Comparison of ENCODE assay signal across 8 mouse cellular contexts in genomic region chr19:42163764-42164163, GRCm38 (mm10). TPM values are rescaled to one million over a fixed set of nuclear protein-coding genes. Genes with fewer than 3 reads are reported as not detected.
DNase-seq lines count a peak whose midpoint lies in the region; ATAC-seq lines count a peak whose summit lies in the region.

TSS of gene Zfyve27 (plus strand) at chr19:42163951.

- no peaks in the 10 kb centered on the region for H3K36me3 ChIP-seq in intestine, embryonic 15.5 days
- no peaks in the 10 kb centered on the region for H3K36me3 ChIP-seq in midbrain, embryonic 16.5 days (ENCODE audit: control insufficient read depth, insufficient read depth, low read length)

- no peak for ATAC-seq in intestine, embryonic 15.5 days
- ATAC-seq in midbrain, embryonic 16.5 days: no peak

- H3K4me2 ChIP-seq in intestine, embryonic 15.5 days (replicated peaks): no peak within 1 kb of the TSS
- H3K4me2 ChIP-seq in midbrain, embryonic 16.5 days (ENCODE audit: low read length): no peak within 1 kb of the TSS

- 52% methylated on average over 5 of the region's 5 CpGs for WGBS in intestine, embryonic 15.5 days
- WGBS in midbrain, embryonic 16.5 days: 86% methylated on average over 5 of the region's 5 CpGs

- H3K4me1 ChIP-seq in intestine, embryonic 15.5 days (replicated peaks): 0 out of 2 replicates have a peak, but pooled peaks cover 5% of the 10 kb centered on the region
- no peaks in the 10 kb centered on the region for H3K4me1 ChIP-seq in midbrain, embryonic 16.5 days (ENCODE audit: control insufficient read depth, insufficient read depth, low read length)

- peaks cover 5% of the 10 kb centered on the region; the same call in 1 of the 2 replicates for H3K27me3 ChIP-seq in intestine, embryonic 15.5 days (replicated peaks)
- H3K27me3 ChIP-seq in midbrain, embryonic 16.5 days (ENCODE audit: control insufficient read depth, insufficient read depth, low read depth, low read length): peaks cover 4% of the 10 kb centered on the region

- H3K9ac ChIP-seq in intestine, embryonic 15.5 days: no peak within 1 kb of the TSS
- no peak within 1 kb of the TSS for H3K9ac ChIP-seq in midbrain, embryonic 16.5 days (ENCODE audit: low read depth, low read length)

- H3K9me3 ChIP-seq in intestine, embryonic 15.5 days: no peaks in the 10 kb centered on the region
- no peaks in the 10 kb centered on the region for H3K9me3 ChIP-seq in midbrain, embryonic 16.5 days (replicated peaks; ENCODE audit: control insufficient read depth, low read length, poor library complexity, severe bottlenecking)

- DNase-seq in layer of hippocampus, adult 18-20 months (ENCODE audit: low spot score in 2 of 2): no peak
- no peak for DNase-seq in layer of hippocampus, adult 11-12 months (ENCODE audit: low spot score)
- no peak for DNase-seq in adrenal gland, postnatal 14 days
- no peak for DNase-seq in gastrocnemius, postnatal 25 days
- DNase-seq in spleen, postnatal 36 days (ENCODE audit: low spot score in 2 of 2): no peak
- no peak for DNase-seq in spleen, postnatal 10 days (ENCODE audit: low spot score in 2 of 2)

- no peak within 1 kb of the TSS for H3K4me3 ChIP-seq in intestine, embryonic 15.5 days (replicated peaks)
- H3K4me3 ChIP-seq in midbrain, embryonic 16.5 days (ENCODE audit: low read depth, low read length): no peak within 1 kb of the TSS

- H3K27ac ChIP-seq in intestine, embryonic 15.5 days: no peak within 1 kb of the TSS
- no peak within 1 kb of the TSS for H3K27ac ChIP-seq in midbrain, embryonic 16.5 days (ENCODE audit: low read length)

RNA-seq across cellular contexts. Expression of gene Zfyve27, which starts in this region (rescaled TPM):
- total RNA-seq in layer of hippocampus, adult 18-20 months (2021): 10 to 100 TPM; 90.6 to 94.5 TPM
- 42.7 and 45.0 TPM in 2 replicates for total RNA-seq in adrenal gland, postnatal 14 days (2021)
- total RNA-seq in gastrocnemius, postnatal 25 days (2021): 10 to 100 TPM; 10.3 to 12.0 TPM
- polyA plus RNA-seq in intestine, embryonic 15.5 days (2015; fragmentation: Nextera tagmentation; extraction: Ambion mirVana): 20.6 and 21.5 TPM in 2 replicates
- 64.9 and 65.7 TPM in 2 replicates for polyA plus RNA-seq in midbrain, embryonic 16.5 days (2015; fragmentation: Nextera tagmentation; extraction: Ambion mirVana)
